Mouse (Mus musculus): ENCODE data around the gene Krtap21-1. TPM values are rescaled to one million over a fixed set of nuclear protein-coding genes. Genes with fewer than 3 reads are reported as not detected.

Gene Krtap21-1
- not detected for total RNA-seq (2018; cell fraction: chromatin; rRNA removed)
- not detected for total RNA-seq (2018; cell fraction: cytosol; rRNA removed)
- not detected for total RNA-seq (2018; cell fraction: nucleus; rRNA removed)
- polyA plus RNA-seq (2018) = not detected in 3 replicates

DNA sequence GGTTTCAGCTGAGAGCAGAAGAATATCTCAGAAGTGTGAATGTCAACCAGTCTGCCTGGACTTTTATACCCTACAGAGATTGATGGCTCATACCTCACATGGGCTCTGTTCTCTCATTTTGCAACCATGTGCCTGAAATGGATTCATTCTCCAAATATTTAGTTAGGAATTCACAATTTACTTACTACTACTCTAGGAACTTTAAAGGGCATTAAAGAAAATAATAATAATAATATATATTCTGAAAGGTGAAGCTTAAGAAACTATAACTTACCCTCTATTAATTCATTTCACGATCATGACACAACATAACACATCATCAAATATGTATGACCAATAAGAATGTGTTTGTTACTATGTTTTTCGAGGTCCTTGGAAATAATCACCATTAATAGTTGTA lies at the start of gene Krtap21-1:
TSS of gene Krtap21-1 (minus strand) at position 101 of the 400 bp plus-strand sequence.
- WGBS (ENCODE audit: missing documents) = 82% methylated on average over 2 of the region's 2 CpGs
- H3K4me3 ChIP-seq (ENCODE audit: inconsistent target) = no peak within 1 kb of the TSS
- H3K36me3 ChIP-seq (ENCODE audit: inconsistent target) = no peaks in the 10 kb centered on the region
- no peaks in the 10 kb centered on the region for H3K79me2 ChIP-seq (ENCODE audit: inconsistent target)
- no peak within 1 kb of the TSS for H3K27ac ChIP-seq

DNA sequence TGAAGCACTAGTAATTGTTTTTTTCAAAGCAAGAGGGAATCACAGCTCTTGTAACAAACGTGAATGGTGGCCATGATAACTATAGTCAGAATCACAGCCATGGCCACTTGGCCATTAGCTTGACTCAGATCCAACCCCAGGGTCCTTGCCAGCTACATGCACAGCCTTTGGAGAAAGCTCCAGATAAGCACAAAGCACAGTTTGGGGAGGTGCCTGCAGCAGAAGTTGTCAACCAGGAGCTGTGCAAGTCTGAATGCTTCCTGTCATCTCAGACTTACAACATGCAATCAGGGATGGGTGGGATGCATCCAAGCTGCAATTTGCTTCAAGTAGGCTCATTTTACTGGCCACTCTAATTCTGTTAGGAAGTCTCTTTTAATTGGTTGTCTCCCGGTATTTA lies 25.9 kb upstream of the Krtap21-1 start:
- no peak overlapping the region for H3K27ac ChIP-seq
- 92% methylated on average over 2 of the region's 2 CpGs for WGBS (ENCODE audit: missing documents)
- no peaks in the 10 kb centered on the region for H3K79me2 ChIP-seq (ENCODE audit: inconsistent target)
- no peaks in the 10 kb centered on the region for H3K36me3 ChIP-seq (ENCODE audit: inconsistent target)
- no peak overlapping the region for H3K4me3 ChIP-seq (ENCODE audit: inconsistent target)

GRCm38 (mm10) chr16:89425310-89425709 lies 21.6 kb upstream of the Krtap21-1 start:
- Histone ChIP-seq H3K79me2 (ENCODE audit: inconsistent target) (no peaks in the 10 kb centered on the region), H3K27ac (no peak overlapping the region), H3K36me3 (ENCODE audit: inconsistent target) (no peaks in the 10 kb centered on the region), H3K4me3 (ENCODE audit: inconsistent target) (no peak overlapping the region)
- WGBS (ENCODE audit: missing documents) = 91% methylated on average over 5 of the region's 5 CpGs

- no peak within 1 kb of the TSS for H3K27ac ChIP-seq
- H3K79me2 ChIP-seq (ENCODE audit: inconsistent target) = no peaks in the 10 kb centered on the region
- H3K36me3 ChIP-seq (ENCODE audit: inconsistent target) = no peaks in the 10 kb centered on the region
- no peak within 1 kb of the TSS for H3K4me3 ChIP-seq (ENCODE audit: inconsistent target)
- 100% methylated on average over 3 of the region's 3 CpGs for WGBS (ENCODE audit: missing documents)
These were observed 16.3 kb upstream of the Krtap21-1 start, which contains the start of gene Krtap6-2 for GRCm38 (mm10) chr16:89420011-89420410. Gene Krtap6-2, minus strand, starts transcription at chr16:89420111.

- no peak overlapping the region for H3K27ac ChIP-seq
- H3K36me3 ChIP-seq (ENCODE audit: inconsistent target) = no peaks in the 10 kb centered on the region
- H3K79me2 ChIP-seq (ENCODE audit: inconsistent target) = no peaks in the 10 kb centered on the region
- 87% methylated on average over 3 of the region's 3 CpGs for WGBS (ENCODE audit: missing documents)
- H3K4me3 ChIP-seq (ENCODE audit: inconsistent target) = no peak overlapping the region
These were observed 12.6 kb upstream of the Krtap21-1 start for GRCm38 (mm10) chr16:89416311-89416710.

- Histone ChIP-seq H3K4me3 (ENCODE audit: inconsistent target) (no peak overlapping the region), H3K36me3 (ENCODE audit: inconsistent target) (no peaks in the 10 kb centered on the region), H3K27ac (no peak overlapping the region), H3K79me2 (ENCODE audit: inconsistent target) (no peaks in the 10 kb centered on the region)
- 88% methylated on average over 5 of the region's 5 CpGs for WGBS (ENCODE audit: missing documents)
These were observed 6.8 kb upstream of the Krtap21-1 start for GRCm38 (mm10) chr16:89410345-89411068.

DNA sequence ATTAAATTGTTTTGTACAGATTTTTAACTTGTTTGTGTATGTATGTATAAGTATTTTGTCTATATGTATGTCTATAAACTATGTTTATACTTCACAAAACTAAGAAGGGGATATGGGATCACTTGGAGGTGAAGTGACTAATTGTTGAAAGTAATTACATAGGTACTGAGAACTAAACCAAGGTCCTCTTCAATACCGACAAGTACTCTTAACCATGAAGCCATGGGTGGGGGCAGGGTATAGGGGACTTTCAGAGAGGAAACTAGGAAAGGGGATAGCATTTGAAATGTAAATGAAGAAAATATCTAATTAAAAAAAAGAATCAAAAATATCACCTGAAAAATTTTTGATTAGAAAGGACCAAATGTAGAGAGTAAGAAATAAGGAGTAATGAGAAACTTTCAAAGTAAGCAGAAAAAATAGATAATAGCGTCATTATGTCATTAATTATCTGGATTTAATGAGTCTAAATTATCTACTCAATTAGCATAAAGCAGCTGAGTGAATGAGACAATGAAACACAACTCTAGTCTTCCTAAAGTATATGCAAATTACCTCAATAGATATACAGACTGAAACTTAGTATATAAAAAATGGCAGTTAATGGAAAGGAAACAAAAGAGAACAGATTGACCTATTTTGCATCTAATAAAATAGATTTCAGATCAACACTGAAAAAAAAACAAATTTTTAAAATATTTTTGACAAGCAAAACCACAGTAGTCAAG lies 30.8 kb downstream of the Krtap21-1 start:
- H3K4me3 ChIP-seq (ENCODE audit: inconsistent target) = no peak overlapping the region
- no peaks in the 10 kb centered on the region for H3K79me2 ChIP-seq (ENCODE audit: inconsistent target)
- no peak overlapping the region for H3K27ac ChIP-seq
- WGBS (ENCODE audit: missing documents) = 94% methylated on average over 2 of the region's 2 CpGs
- H3K36me3 ChIP-seq (ENCODE audit: inconsistent target) = no peaks in the 10 kb centered on the region

Other genes with a start within 250 kb of the Krtap21-1 start
- gene Gm9789, start 245.9 kb downstream of the Krtap21-1 start, polyA plus RNA-seq (2018) = not detected in 3 replicates
- not detected in 3 replicates for gene Gm7735, start 234.4 kb downstream of the Krtap21-1 start, polyA plus RNA-seq (2018)
- gene 1110057P08Rik, start 229.1 kb downstream of the Krtap21-1 start, polyA plus RNA-seq (2018) = not detected in 3 replicates
- not detected in 3 replicates for gene Krtap20-2, start 198.0 kb downstream of the Krtap21-1 start, polyA plus RNA-seq (2018)
- gene Krtap6-2, start 16.2 kb upstream of the Krtap21-1 start, polyA plus RNA-seq (2018) = not detected in 3 replicates
- gene Krtap8-1, start 84.1 kb upstream of the Krtap21-1 start, polyA plus RNA-seq (2018) = not detected in 3 replicates
- gene Krtap7-1, start 104.5 kb upstream of the Krtap21-1 start, polyA plus RNA-seq (2018) = not detected in 3 replicates
- not detected in 3 replicates for gene Krtap11-1, start 167.3 kb upstream of the Krtap21-1 start, polyA plus RNA-seq (2018)

All from macrophage (primary cell).